Comparison of ENCODE assay signal across 18 mouse cellular contexts in genomic region chr1:170576012-170576727, GRCm38 (mm10). TPM values are rescaled to one million over a fixed set of nuclear protein-coding genes. Genes with fewer than 3 reads are reported as not detected.
A peak's percentile ranks its signal among the peaks of the same experiment; 100 is the strongest.
DNase-seq lines count a peak whose midpoint lies in the region; ATAC-seq lines count a peak whose summit lies in the region.
"Had no signal": no experiment of that assay in that cellular context is flagged by ENCODE, and none has a peak within 500 bp of the region (broad histone marks: within the 10 kb centered on the region; RNA-seq: fewer than 3 reads in every experiment).

No protein-coding gene starts in this region.

- ATAC-seq in intestine, embryonic 15.5 days: peak; percentile 92
- ATAC-seq in stomach, embryonic 15.5 days (ENCODE audit: insufficient read depth, low FRiP score, low read depth): peak; percentile 39; the same call in 1 of the 2 replicates

- no peaks in the 10 kb centered on the region for H3K9me3 ChIP-seq in heart, embryonic 10.5 days
- H3K9me3 ChIP-seq in intestine, embryonic 15.5 days: no peaks in the 10 kb centered on the region
- H3K9me3 ChIP-seq in stomach, embryonic 15.5 days: no peaks in the 10 kb centered on the region
- H3K9me3 ChIP-seq: midbrain, embryonic 15.5 days had no signal

- H3K27ac ChIP-seq in heart, embryonic 10.5 days: peak overlapping the region; percentile 47; the same call in 1 of the 2 replicates
- no peak overlapping the region for H3K27ac ChIP-seq in intestine, embryonic 15.5 days
- no peak overlapping the region for H3K27ac ChIP-seq in stomach, embryonic 15.5 days
- H3K27ac ChIP-seq: liver, embryonic 12.5 days; midbrain, embryonic 15.5 days had no signal

- peaks cover 43% of the 10 kb centered on the region for H3K4me1 ChIP-seq in heart, embryonic 10.5 days
- H3K4me1 ChIP-seq in intestine, embryonic 15.5 days (replicated peaks): peaks cover 28% of the 10 kb centered on the region
- peaks cover 9% of the 10 kb centered on the region for H3K4me1 ChIP-seq in stomach, embryonic 15.5 days

- DNase-seq in heart, embryonic 10.5 days (ENCODE audit: low spot score): no peak
- no peak for DNase-seq in heart, postnatal 4 days
- DNase-seq in retina, postnatal 1 day: peak; percentile 29
- no peak for DNase-seq in retina, embryonic 14.5 days (ENCODE audit: low spot score)
- DNase-seq in left cerebral cortex, postnatal 4 days: no peak
- DNase-seq in lung, postnatal 14 days: no peak
- DNase-seq: adrenal gland, postnatal 25 days; cerebellum, postnatal 25 days; heart, adult 11 months; kidney, adult 9 months; lung, postnatal 10 days; right cerebral cortex, adult 18-20 months; thymus, adult 18-20 months had no signal

- H3K4me3 ChIP-seq in heart, embryonic 10.5 days: no peak overlapping the region
- no peak overlapping the region for H3K4me3 ChIP-seq in intestine, embryonic 15.5 days (replicated peaks)
- no peak overlapping the region for H3K4me3 ChIP-seq in stomach, embryonic 15.5 days (replicated peaks)
- H3K4me3 ChIP-seq: liver, embryonic 12.5 days; midbrain, embryonic 15.5 days had no signal

- no peak overlapping the region for H3K9ac ChIP-seq in intestine, embryonic 15.5 days
- H3K9ac ChIP-seq in stomach, embryonic 15.5 days: no peak overlapping the region
- H3K9ac ChIP-seq: liver, embryonic 12.5 days; midbrain, embryonic 15.5 days had no signal

- H3K27me3 ChIP-seq in heart, embryonic 10.5 days (ENCODE audit: insufficient read depth, poor library complexity, severe bottlenecking): no peaks in the 10 kb centered on the region
- no peaks in the 10 kb centered on the region for H3K27me3 ChIP-seq in intestine, embryonic 15.5 days (replicated peaks)
- no peaks in the 10 kb centered on the region for H3K27me3 ChIP-seq in stomach, embryonic 15.5 days (replicated peaks)
- H3K27me3 ChIP-seq: midbrain, embryonic 15.5 days had no signal

- 68% methylated on average over 6 of the region's 6 CpGs for WGBS in heart, embryonic 10.5 days
- 29% methylated on average over 6 of the region's 6 CpGs for WGBS in intestine, embryonic 15.5 days
- 39% methylated on average over 6 of the region's 6 CpGs for WGBS in stomach, embryonic 15.5 days

- intact Hi-C loops in left cerebral cortex, postnatal 4 days (cut with DNase I): no loop called here

- H3K36me3 ChIP-seq in heart, embryonic 10.5 days: peaks cover 20% of the 10 kb centered on the region
- no peaks in the 10 kb centered on the region for H3K36me3 ChIP-seq in intestine, embryonic 15.5 days
- H3K36me3 ChIP-seq in stomach, embryonic 15.5 days: no peaks in the 10 kb centered on the region
- H3K36me3 ChIP-seq: G1E; liver, embryonic 12.5 days; midbrain, embryonic 15.5 days had no signal

- H3K4me2 ChIP-seq in intestine, embryonic 15.5 days (replicated peaks): peak overlapping the region; percentile 25; the same call in 1 of the 2 replicates
- H3K4me2 ChIP-seq in stomach, embryonic 15.5 days: no peak overlapping the region
- H3K4me2 ChIP-seq: liver, embryonic 12.5 days; midbrain, embryonic 15.5 days had no signal

RNA-seq across cellular contexts. Expression of gene Nos1ap, which starts 13.5 kb away (rescaled TPM):
- 25.1 and 25.2 TPM in 2 replicates for polyA plus RNA-seq in heart, embryonic 10.5 days (2016; fragmentation: Nextera tagmentation; extraction: Ambion mirVana)
- total RNA-seq in heart, postnatal 4 days (2021): 10 to 100 TPM; 19.9 to 20.0 TPM
- 11.1 and 11.7 TPM in 2 replicates for polyA plus RNA-seq in intestine, embryonic 15.5 days (2015; fragmentation: Nextera tagmentation; extraction: Ambion mirVana)
- 14.7 and 15.5 TPM in 2 replicates for polyA plus RNA-seq in stomach, embryonic 15.5 days (2015; fragmentation: Nextera tagmentation; extraction: Ambion mirVana)
- total RNA-seq in left cerebral cortex, postnatal 4 days (2021): 10 to 100 TPM; 41.0 to 46.4 TPM
